Mouse (Mus musculus) c-Kit-negative CD71-positive TER-119-positive erythroid progenitor cells, embryonic 14.5 days (primary cell): ENCODE data around the gene Lgals3bp.

Experiments
- DNase-seq: peaks from one replicate; pipeline ENCODE4 v3.0.0-alpha.2; 2013; ENCODE audit warnings: low read depth, low spot score

Lgals3bp gene

GRCm38 (mm10) chr11:118362971-118363518, 38.8 kb downstream of the Lgals3bp start:
- no peak for DNase-seq

GRCm38 (mm10) chr11:118362501-118362900, 39.4 kb downstream of the Lgals3bp start:
- no peak for DNase-seq

GRCm38 (mm10) chr11:118360907-118361341, 41.0 kb downstream of the Lgals3bp start:
- no peak for DNase-seq

GRCm38 (mm10) chr11:118360491-118360890, 41.4 kb downstream of the Lgals3bp start:
- no peak for DNase-seq

- DNase-seq: no peak
Observed at GRCm38 (mm10) chr11:118355640-118356039, 46.3 kb downstream of the Lgals3bp start, which contains the start of gene Timp2. Timp2 (minus strand) TSS chr11:118355740.

- no peak for DNase-seq
Observed at GRCm38 (mm10) chr11:118355205-118355604, 46.7 kb downstream of the Lgals3bp start.

GRCm38 (mm10) chr11:118354636-118355191, 47.2 kb downstream of the Lgals3bp start:
- DNase-seq: no peak

GRCm38 (mm10) chr11:118349494-118349893, 52.4 kb downstream of the Lgals3bp start:
- no peak for DNase-seq

- DNase-seq: no peak
Observed at GRCm38 (mm10) chr11:118348877-118349276, 53.0 kb downstream of the Lgals3bp start.

GRCm38 (mm10) chr11:118348419-118348818, 53.5 kb downstream of the Lgals3bp start:
- no peak for DNase-seq

GRCm38 (mm10) chr11:118347911-118348310, 54.0 kb downstream of the Lgals3bp start:
- no peak for DNase-seq

GRCm38 (mm10) chr11:118347391-118347790, 54.5 kb downstream of the Lgals3bp start:
- DNase-seq: no peak

GRCm38 (mm10) chr11:118346395-118347096, 55.3 kb downstream of the Lgals3bp start:
- no peak for DNase-seq

GRCm38 (mm10) chr11:118345693-118346092, 56.2 kb downstream of the Lgals3bp start:
- DNase-seq: no peak

GRCm38 (mm10) chr11:118343629-118344028, 58.3 kb downstream of the Lgals3bp start:
- DNase-seq: no peak
